8 mouse cellular contexts compared by ENCODE assay signal in genomic region chr7:44984833-44985164, GRCm38 (mm10). TPM values are rescaled to one million over a fixed set of nuclear protein-coding genes. Genes with fewer than 3 reads are reported as not detected.
DNase-seq lines count a peak whose midpoint lies in the region; ATAC-seq and TF ChIP-seq lines count a peak whose summit lies in the region.

No protein-coding gene starts in this region.

- H3K9ac ChIP-seq in kidney, embryonic 16.5 days (replicated peaks; ENCODE audit: low read length), result peak overlapping the region; percentile 99
- peak overlapping the region; percentile 55 for H3K9ac ChIP-seq in neural tube, embryonic 13.5 days

- peaks cover 35% of the 10 kb centered on the region for H3K4me1 ChIP-seq in kidney, embryonic 16.5 days (ENCODE audit: insufficient read depth, low read length)
- H3K4me1 ChIP-seq in embryonic fibroblast, embryonic 13.5 days (ENCODE audit: control insufficient read depth, insufficient read depth, low read length), result no peaks in the 10 kb centered on the region
- H3K4me1 ChIP-seq in limb, embryonic 10.5 days, result peaks cover 37% of the 10 kb centered on the region
- peaks cover 44% of the 10 kb centered on the region for H3K4me1 ChIP-seq in neural tube, embryonic 13.5 days (replicated peaks)

- H3K4me2 ChIP-seq in kidney, embryonic 16.5 days (replicated peaks; ENCODE audit: low read depth, low read length), result peak overlapping the region; percentile 63
- peak overlapping the region; percentile 70 for H3K4me2 ChIP-seq in neural tube, embryonic 13.5 days

- intact Hi-C loops in gastrocnemius, postnatal 14 days (cut with DNase I; ENCODE audit: low total_unique reads), result no loop called here

- peak overlapping the region; percentile 97; the same call in 1 of the 2 replicates for H3K27ac ChIP-seq in kidney, embryonic 16.5 days (ENCODE audit: low read length)
- no peak overlapping the region for H3K27ac ChIP-seq in embryonic fibroblast, embryonic 13.5 days (ENCODE audit: insufficient read depth, low read length)
- 0 out of 2 replicates have a peak overlapping the region, but pooled peaks have one; percentile 19 for H3K27ac ChIP-seq in limb, embryonic 10.5 days
- peak overlapping the region; percentile 96; the same call in 1 of the 2 replicates for H3K27ac ChIP-seq in neural tube, embryonic 13.5 days (replicated peaks)

- WGBS in kidney, embryonic 16.5 days, result 28% methylated on average over 3 of the region's 3 CpGs
- WGBS in limb, embryonic 10.5 days, result 57% methylated on average over 3 of the region's 3 CpGs
- 44% methylated on average over 3 of the region's 3 CpGs for WGBS in neural tube, embryonic 13.5 days

- no peaks in the 10 kb centered on the region for H3K9me3 ChIP-seq in kidney, embryonic 16.5 days (ENCODE audit: low read length)
- no peaks in the 10 kb centered on the region for H3K9me3 ChIP-seq in limb, embryonic 10.5 days (replicated peaks)
- H3K9me3 ChIP-seq in neural tube, embryonic 13.5 days, result no peaks in the 10 kb centered on the region

- no peak for TF ChIP-seq CTCF in embryonic fibroblast, embryonic 13.5 days (IDR thresholded peaks at IDR 0.05; ENCODE audit: borderline replicate concordance, insufficient read depth, low read length)

- no peak for TF ChIP-seq POLR2A in embryonic fibroblast, embryonic 13.5 days (IDR thresholded peaks at IDR 0.05; ENCODE audit: low read depth, low read length)

- H3K36me3 ChIP-seq in kidney, embryonic 16.5 days (ENCODE audit: insufficient read depth, low read length), result peaks cover 35% of the 10 kb centered on the region
- peaks cover 66% of the 10 kb centered on the region for H3K36me3 ChIP-seq in limb, embryonic 10.5 days
- H3K36me3 ChIP-seq in neural tube, embryonic 13.5 days, result peaks cover 35% of the 10 kb centered on the region

- ATAC-seq in kidney, embryonic 16.5 days (ENCODE audit: low FRiP score, low TSS enrichment), result no peak
- ATAC-seq in neural tube, embryonic 13.5 days (ENCODE audit: low read depth), result no peak
- no peak for ATAC-seq in CD4-positive, CD25-positive, alpha-beta regulatory T cell, adult 4 months

- no peak for DNase-seq in kidney, adult 8-10 months
- DNase-seq in limb, embryonic 10.5 days (ENCODE audit: low spot score), result no peak
- DNase-seq in testis, postnatal 10 days (ENCODE audit: low spot score), result no peak
- DNase-seq in gastrocnemius, postnatal 14 days, result no peak

- peak overlapping the region; percentile 98 for H3K4me3 ChIP-seq in kidney, embryonic 16.5 days (ENCODE audit: low read length)
- H3K4me3 ChIP-seq in embryonic fibroblast, embryonic 13.5 days (ENCODE audit: insufficient read depth, low read length), result peak overlapping the region; percentile 95
- H3K4me3 ChIP-seq in limb, embryonic 10.5 days, result peak overlapping the region; percentile 80
- peak overlapping the region; percentile 95 for H3K4me3 ChIP-seq in neural tube, embryonic 13.5 days

- H3K27me3 ChIP-seq in kidney, embryonic 16.5 days (ENCODE audit: insufficient read depth, low read length), result no peaks in the 10 kb centered on the region
- H3K27me3 ChIP-seq in limb, embryonic 10.5 days (ENCODE audit: low read depth, poor library complexity, severe bottlenecking), result no peaks in the 10 kb centered on the region
- H3K27me3 ChIP-seq in neural tube, embryonic 13.5 days, result no peaks in the 10 kb centered on the region

RNA-seq across cellular contexts. Expression of gene Prmt1, which starts 1.6 kb away (rescaled TPM):
- polyA plus RNA-seq in kidney, embryonic 16.5 days (2015; fragmentation: Nextera tagmentation; extraction: Ambion mirVana), result 681 and 701 TPM in 2 replicates
- polyA plus RNA-seq in embryonic fibroblast, embryonic 13.5 days (2011; ENCODE audit: insufficient read length, low read depth, missing spikeins), result 403 and 439 TPM in 2 replicates
- polyA plus RNA-seq in limb, embryonic 10.5 days (2016; fragmentation: Nextera tagmentation; extraction: Ambion mirVana), result 979 and 1,027 TPM in 2 replicates
- 612 and 623 TPM in 2 replicates for polyA plus RNA-seq in neural tube, embryonic 13.5 days (2015; fragmentation: Nextera tagmentation; extraction: Ambion mirVana)
- 100 to 1,000 TPM; 144 to 227 TPM for total RNA-seq in gastrocnemius, postnatal 14 days (2021)
- 100 to 1,000 TPM in 1 of 2 experiments, 10 to 100 TPM in 1; 39.7 to 114 TPM for polyA plus RNA-seq in CD4-positive, CD25-positive, alpha-beta regulatory T cell, adult 4 months (2017; shearing (Covaris generic))

RNA-seq across cellular contexts. Expression of gene Cpt1c, which starts 10.1 kb away (rescaled TPM):
- 22.4 and 23.8 TPM in 2 replicates for polyA plus RNA-seq in kidney, embryonic 16.5 days (2015; fragmentation: Nextera tagmentation; extraction: Ambion mirVana)
- 68.9 and 82.5 TPM in 2 replicates for polyA plus RNA-seq in embryonic fibroblast, embryonic 13.5 days (2011; ENCODE audit: insufficient read length, low read depth, missing spikeins)
- polyA plus RNA-seq in limb, embryonic 10.5 days (2016; fragmentation: Nextera tagmentation; extraction: Ambion mirVana), result 11.4 and 18.8 TPM in 2 replicates
- polyA plus RNA-seq in neural tube, embryonic 13.5 days (2015; fragmentation: Nextera tagmentation; extraction: Ambion mirVana), result 47.3 and 54.9 TPM in 2 replicates
- total RNA-seq in gastrocnemius, postnatal 14 days (2021), result 1 to 10 TPM; 2.3 to 2.7 TPM
- under 1 TPM; 0.36 to 0.92 TPM for polyA plus RNA-seq in CD4-positive, CD25-positive, alpha-beta regulatory T cell, adult 4 months (2017; shearing (Covaris generic))

RNA-seq across cellular contexts. Expression of gene Irf3, which starts 12.6 kb away (rescaled TPM):
- polyA plus RNA-seq in kidney, embryonic 16.5 days (2015; fragmentation: Nextera tagmentation; extraction: Ambion mirVana), result 109 TPM in 2 replicates
- polyA plus RNA-seq in embryonic fibroblast, embryonic 13.5 days (2011; ENCODE audit: insufficient read length, low read depth, missing spikeins), result 62.2 and 75.1 TPM in 2 replicates
- 74.7 and 75.0 TPM in 2 replicates for polyA plus RNA-seq in limb, embryonic 10.5 days (2016; fragmentation: Nextera tagmentation; extraction: Ambion mirVana)
- polyA plus RNA-seq in neural tube, embryonic 13.5 days (2015; fragmentation: Nextera tagmentation; extraction: Ambion mirVana), result 60.3 and 67.3 TPM in 2 replicates
- 10 to 100 TPM; 20.0 to 22.2 TPM for total RNA-seq in gastrocnemius, postnatal 14 days (2021)
- polyA plus RNA-seq in CD4-positive, CD25-positive, alpha-beta regulatory T cell, adult 4 months (2017; shearing (Covaris generic)), result 100 to 1,000 TPM; 117 to 147 TPM

RNA-seq across cellular contexts. Expression of gene Bcl2l12, which starts 13.7 kb away (rescaled TPM):
- 56.1 and 61.9 TPM in 2 replicates for polyA plus RNA-seq in kidney, embryonic 16.5 days (2015; fragmentation: Nextera tagmentation; extraction: Ambion mirVana)
- polyA plus RNA-seq in embryonic fibroblast, embryonic 13.5 days (2011; ENCODE audit: insufficient read length, low read depth, missing spikeins), result 31.8 and 37.1 TPM in 2 replicates
- polyA plus RNA-seq in limb, embryonic 10.5 days (2016; fragmentation: Nextera tagmentation; extraction: Ambion mirVana), result 89.7 and 92.2 TPM in 2 replicates
- polyA plus RNA-seq in neural tube, embryonic 13.5 days (2015; fragmentation: Nextera tagmentation; extraction: Ambion mirVana), result 17.3 and 17.4 TPM in 2 replicates
- total RNA-seq in gastrocnemius, postnatal 14 days (2021), result 10 to 100 TPM in 1 of 2 experiments, 1 to 10 TPM in 1; 10.0 to 10.6 TPM
- polyA plus RNA-seq in CD4-positive, CD25-positive, alpha-beta regulatory T cell, adult 4 months (2017; shearing (Covaris generic)), result 10 to 100 TPM; 23.6 to 30.1 TPM

RNA-seq across cellular contexts. Expression of gene Scaf1, which starts 31.4 kb away (rescaled TPM):
- 30.6 and 36.4 TPM in 2 replicates for polyA plus RNA-seq in kidney, embryonic 16.5 days (2015; fragmentation: Nextera tagmentation; extraction: Ambion mirVana)
- polyA plus RNA-seq in embryonic fibroblast, embryonic 13.5 days (2011; ENCODE audit: insufficient read length, low read depth, missing spikeins), result 75.4 and 79.8 TPM in 2 replicates
- polyA plus RNA-seq in limb, embryonic 10.5 days (2016; fragmentation: Nextera tagmentation; extraction: Ambion mirVana), result 47.8 and 50.6 TPM in 2 replicates
- polyA plus RNA-seq in neural tube, embryonic 13.5 days (2015; fragmentation: Nextera tagmentation; extraction: Ambion mirVana), result 46.2 and 47.2 TPM in 2 replicates
- 10 to 100 TPM; 35.6 to 40.1 TPM for total RNA-seq in gastrocnemius, postnatal 14 days (2021)
- 1 to 10 TPM; 7.0 to 9.3 TPM for polyA plus RNA-seq in CD4-positive, CD25-positive, alpha-beta regulatory T cell, adult 4 months (2017; shearing (Covaris generic))
